Comparison of ENCODE assay signal across 19 mouse cellular contexts in genomic region chr7:75240754-75241507, GRCm38 (mm10).
DNase-seq lines count a peak whose midpoint lies in the region; ATAC-seq and TF ChIP-seq lines count a peak whose summit lies in the region.
"Had no signal": no experiment of that assay in that cellular context is flagged by ENCODE, and none has a peak within 500 bp of the region (broad histone marks: within the 10 kb centered on the region; RNA-seq: fewer than 3 reads in every experiment).

No protein-coding gene starts in this region.

- no peaks in the 10 kb centered on the region for H3K27me3 ChIP-seq in lung, postnatal 0 days (replicated peaks; ENCODE audit: insufficient read depth, low read length)
- H3K27me3 ChIP-seq in hindbrain, embryonic 16.5 days (replicated peaks; ENCODE audit: control insufficient read depth, insufficient read depth, low read length) = no peaks in the 10 kb centered on the region
- H3K27me3 ChIP-seq: limb, embryonic 12.5 days; liver, embryonic 12.5 days had no signal

- 59% methylated on average over 8 of the region's 8 CpGs for WGBS in lung, postnatal 0 days
- WGBS in hindbrain, embryonic 16.5 days = 32% methylated on average over 8 of the region's 8 CpGs

- ATAC-seq in frontal cortex, adult (ENCODE audit: low TSS enrichment) = peak; percentile 47; the same call in 1 of the 2 replicates
- no peak for ATAC-seq in lung, postnatal 0 days
- no peak for ATAC-seq in hindbrain, embryonic 16.5 days
- ATAC-seq: liver, embryonic 12.5 days had no signal

- no peak overlapping the region for H3K9ac ChIP-seq in lung, postnatal 0 days (replicated peaks; ENCODE audit: low read depth)
- no peak overlapping the region for H3K9ac ChIP-seq in hindbrain, embryonic 16.5 days (ENCODE audit: low read depth, low read length)
- H3K9ac ChIP-seq: limb, embryonic 12.5 days; liver, embryonic 12.5 days had no signal

- no peak for TF ChIP-seq CTCF in lung, postnatal 0 days (IDR thresholded peaks at IDR 0.05)

- no peak overlapping the region for H3K4me2 ChIP-seq in lung, postnatal 0 days (replicated peaks; ENCODE audit: low read depth, low read length)
- H3K4me2 ChIP-seq in hindbrain, embryonic 16.5 days (ENCODE audit: low read length) = no peak overlapping the region
- H3K4me2 ChIP-seq: limb, embryonic 12.5 days; liver, embryonic 12.5 days had no signal

- no peak overlapping the region for H3K27ac ChIP-seq in lung, postnatal 0 days (ENCODE audit: low read length)
- no peak overlapping the region for H3K27ac ChIP-seq in hindbrain, embryonic 16.5 days (ENCODE audit: low read depth, low read length)
- H3K27ac ChIP-seq: heart, embryonic 10.5 days; limb, embryonic 12.5 days; liver, embryonic 12.5 days had no signal

- no peaks in the 10 kb centered on the region for H3K36me3 ChIP-seq in lung, postnatal 0 days (ENCODE audit: insufficient read depth, low read length)
- no peaks in the 10 kb centered on the region for H3K36me3 ChIP-seq in hindbrain, embryonic 16.5 days (ENCODE audit: control insufficient read depth, insufficient read depth, low read length)
- H3K36me3 ChIP-seq: G1E; heart, embryonic 10.5 days; limb, embryonic 12.5 days; liver, embryonic 12.5 days had no signal

- no peaks in the 10 kb centered on the region for H3K4me1 ChIP-seq in lung, postnatal 0 days (ENCODE audit: insufficient read depth, low read depth, low read length)
- H3K4me1 ChIP-seq in hindbrain, embryonic 16.5 days (ENCODE audit: control insufficient read depth, insufficient read depth, low read depth, low read length) = no peaks in the 10 kb centered on the region
- H3K4me1 ChIP-seq: heart, embryonic 10.5 days; limb, embryonic 12.5 days; liver, embryonic 12.5 days had no signal

- H3K9me3 ChIP-seq in lung, postnatal 0 days (ENCODE audit: low read length) = no peaks in the 10 kb centered on the region
- no peaks in the 10 kb centered on the region for H3K9me3 ChIP-seq in hindbrain, embryonic 16.5 days (ENCODE audit: control insufficient read depth, low read length)
- H3K9me3 ChIP-seq: G1E; heart, embryonic 10.5 days; limb, embryonic 12.5 days; liver, embryonic 12.5 days had no signal

- TF ChIP-seq EP300 in lung, postnatal 0 days (IDR thresholded peaks at IDR 0.05) = no peak

- H3K4me3 ChIP-seq in lung, postnatal 0 days (ENCODE audit: low read depth, low read length) = no peak overlapping the region
- no peak overlapping the region for H3K4me3 ChIP-seq in hindbrain, embryonic 16.5 days (ENCODE audit: low read length)
- H3K4me3 ChIP-seq: heart, embryonic 10.5 days; limb, embryonic 12.5 days; liver, embryonic 12.5 days had no signal

- peak; percentile 5 for DNase-seq in adrenal gland, adult 2 months
- DNase-seq in adrenal gland, postnatal 25 days = no peak
- DNase-seq in frontal cortex, postnatal 14 days (ENCODE audit: low spot score in 2 of 2) = no peak
- peak; percentile 15 for DNase-seq in lung, postnatal 0 days (ENCODE audit: low spot score)
- DNase-seq in lung, postnatal 25 days (ENCODE audit: low spot score) = no peak
- DNase-seq in retina, postnatal 1 day = peak; percentile 64
- DNase-seq: embryo, embryonic 11 days; heart, postnatal 10 days; kidney, adult 8-10 months; kidney, postnatal 4 days; lung, adult 2 months; lung, postnatal 4 days; thymus, postnatal 36 days had no signal

Comparison
In these comparisons a context has a peak if more than half of its experiments do, and no peak if none do; other contexts are left out.
1. DNase-seq: peak in adrenal gland, adult 2 months (single experiment), lung, postnatal 0 days (single experiment) and retina, postnatal 1 day (single experiment); none in adrenal gland, postnatal 25 days (single experiment), frontal cortex, postnatal 14 days (0 of 2) and lung, postnatal 25 days (single experiment).